Mouse (Mus musculus) brain, embryonic 14.5 days (tissue): ENCODE data around the gene Drg1.

Source experiments
- CTCF ChIP-seq: fragments of 200-500 bp; IDR thresholded peaks from 2 replicates; pipeline ENCODE4 v1.5.1; 2012; ENCODE audit warnings: inconsistent platforms, mild to moderate bottlenecking, moderate library complexity, borderline replicate concordance; ENCODE audit not compliant: insufficient read depth, insufficient read length; ENCODE audit errors: extremely low read depth
- POLR2A ChIP-seq: fragments of 200-500 bp; IDR thresholded peaks from 2 replicates; pipeline ENCODE4 v1.6.1; 2012; ENCODE audit warnings: mild to moderate bottlenecking, inconsistent platforms, borderline replicate concordance; ENCODE audit not compliant: poor library complexity, insufficient read depth, insufficient read length, severe bottlenecking; ENCODE audit errors: extremely low read depth

DNA sequence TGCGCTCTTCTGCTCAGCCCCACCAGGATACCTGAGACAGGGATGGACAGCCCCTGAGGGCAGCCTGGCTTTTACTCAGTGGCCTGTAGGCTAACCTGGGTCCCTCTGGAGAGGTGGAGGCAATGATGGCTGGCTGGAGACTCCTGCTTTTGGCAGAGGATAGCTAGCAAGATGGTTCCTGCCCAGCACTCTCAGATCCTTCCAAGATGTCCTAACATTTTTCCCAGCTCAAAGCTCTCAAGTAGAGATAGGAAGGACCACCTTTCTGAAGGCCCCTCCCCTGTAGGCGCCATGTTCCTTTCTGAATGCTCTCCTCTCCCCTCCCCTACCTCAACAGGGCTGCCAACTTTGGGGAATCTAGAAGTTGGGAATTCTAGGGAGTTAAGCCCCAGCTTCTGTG is 28.4 kb upstream of the Drg1 start:
- TF ChIP-seq CTCF = no peak
- no peak for TF ChIP-seq POLR2A
